Mouse (Mus musculus) limb, embryonic 11.5 days (tissue): ENCODE measurements around the gene Myoc. TPM values are rescaled to one million over a fixed set of nuclear protein-coding genes. Genes with fewer than 3 reads are reported as not detected.
A peak's percentile ranks its signal among the peaks of the same experiment; 100 is the strongest.

ENCODE experiments used
- ATAC-seq: fragments of 200-750 bp; cut with Nextera tagmentation; 2 replicates; pipeline ENCODE4 v1.8.0; 2017; ENCODE audit warnings: low read depth; ENCODE audit not compliant: insufficient number of reproducible peaks, low FRiP score, low TSS enrichment
- DNase-seq: peaks from one replicate; pipeline ENCODE4 v3.0.0-alpha.2; 2015; ENCODE audit warnings: low spot score
- H3K27ac ChIP-seq: fragments of 300-500 bp; sonication (generic); replicated peaks from 2 replicates; pipeline ENCODE4 v1.5.1; 2014; ENCODE audit warnings: low read depth, mild to moderate bottlenecking, low read length
- H3K27me3 ChIP-seq: fragments of 300-500 bp; sonication (generic); 2 replicates; pipeline ENCODE4 v1.6.1; 2014; ENCODE audit warnings: mild to moderate bottlenecking, low read length, mixed read lengths; ENCODE audit not compliant: control insufficient read depth, insufficient read depth
- H3K36me3 ChIP-seq: fragments of 300-500 bp; sonication (generic); 2 replicates; pipeline ENCODE4 v1.6.1; 2014; ENCODE audit warnings: mild to moderate bottlenecking, low read length, moderate library complexity, mixed read lengths; ENCODE audit not compliant: control insufficient read depth, insufficient read depth
- H3K4me1 ChIP-seq: fragments of 300-500 bp; sonication (generic); 2 replicates; pipeline ENCODE4 v1.6.1; 2014; ENCODE audit warnings: low read length, mixed read lengths; ENCODE audit not compliant: control insufficient read depth, insufficient read depth
- H3K4me2 ChIP-seq: fragments of 300-500 bp; sonication (generic); 2 replicates; pipeline ENCODE4 v1.6.1; 2014; ENCODE audit warnings: low read depth, mild to moderate bottlenecking, moderate library complexity; ENCODE audit not compliant: severe bottlenecking
- H3K4me3 ChIP-seq: fragments of 300-500 bp; sonication (generic); 2 replicates; pipeline ENCODE4 v1.5.1; 2014; ENCODE audit warnings: low read depth, low read length
- H3K9ac ChIP-seq: fragments of 300-500 bp; sonication (generic); 2 replicates; pipeline ENCODE4 v1.6.1; 2014; ENCODE audit warnings: mild to moderate bottlenecking, low read length
- H3K9me3 ChIP-seq: fragments of 300-500 bp; sonication (generic); 2 replicates; pipeline ENCODE4 v1.6.1; 2016; ENCODE audit warnings: low read length; ENCODE audit not compliant: control insufficient read depth
- WGBS: fragments of 180-500 bp; shearing (Covaris S2); extraction: QIAGEN DNeasy Blood & Tissue Kit; methylation state at CpG from one replicate; pipeline ENCODE4 v1.1.7; 2014; 5-methylcytosine and 5-hydroxymethylcytosine counted together
- microRNA-seq: library from miRNA; unstranded; fragments of <30 nt; microRNA quantifications from one replicate; pipeline ENCODE4, GENCODE M21; 2016
- polyA plus RNA-seq: library from polyadenylated mRNA; unstranded; fragments of >200 nt; fragmentation: Nextera tagmentation; extraction: Ambion mirVana; gene quantifications from 2 replicates; pipeline ENCODE4 v1.2.1, GENCODE M21; 2014

The Myoc gene
- polyA plus RNA-seq, 1 experiment from 2014 or later, result not detected

- ATAC-seq (peak; percentile 96), DNase-seq (peak; percentile 82)
- H3K4me2 ChIP-seq, result no peak overlapping the region; the same call in 1 of the 2 replicates
- no peak overlapping the region for H3K27ac ChIP-seq
- WGBS, result 14% methylated on average over 10 of the region's 10 CpGs
- no peak overlapping the region for H3K9ac ChIP-seq
- no peaks in the 10 kb centered on the region for H3K27me3 ChIP-seq
- H3K4me3 ChIP-seq, result peak overlapping the region; percentile 26; the same call in 1 of the 2 replicates
- 0 out of 2 replicates have a peak, but pooled peaks cover 2% of the 10 kb centered on the region for H3K36me3 ChIP-seq
- no peaks in the 10 kb centered on the region for H3K9me3 ChIP-seq
- no peaks in the 10 kb centered on the region for H3K4me1 ChIP-seq
Measured at GRCm38 (mm10) chr1:162664826-162665475, 26.0 kb downstream of the Myoc start.

GRCm38 (mm10) chr1:162665486-162666174, 26.7 kb downstream of the Myoc start:
- peak; percentile 88 for ATAC-seq
- Histone ChIP-seq H3K9ac (peak overlapping the region; percentile 52; the same call in 1 of the 2 replicates), H3K4me2 (peak overlapping the region; percentile 58), H3K4me3 (peak overlapping the region; percentile 26), H3K27me3 (no peaks in the 10 kb centered on the region), H3K9me3 (no peaks in the 10 kb centered on the region), H3K36me3 (0 out of 2 replicates have a peak, but pooled peaks cover 2% of the 10 kb centered on the region), H3K4me1 (no peaks in the 10 kb centered on the region), H3K27ac (no peak overlapping the region)
- 3% methylated on average over 11 of the region's 11 CpGs for WGBS
- peak; percentile 50 for DNase-seq

- peaks cover 31% of the 10 kb centered on the region for H3K36me3 ChIP-seq
- ATAC-seq, result no peak
- H3K4me1 ChIP-seq, result no peaks in the 10 kb centered on the region
- no peak for DNase-seq
- H3K27ac ChIP-seq, result no peak overlapping the region
- no peak overlapping the region for H3K9ac ChIP-seq
- no peak overlapping the region for H3K4me3 ChIP-seq
- 91% methylated on average over 2 of the region's 2 CpGs for WGBS
- no peak overlapping the region for H3K4me2 ChIP-seq
- no peaks in the 10 kb centered on the region for H3K9me3 ChIP-seq
- no peaks in the 10 kb centered on the region for H3K27me3 ChIP-seq
Measured at GRCm38 (mm10) chr1:162693721-162694120, 54.8 kb downstream of the Myoc start.

DNA sequence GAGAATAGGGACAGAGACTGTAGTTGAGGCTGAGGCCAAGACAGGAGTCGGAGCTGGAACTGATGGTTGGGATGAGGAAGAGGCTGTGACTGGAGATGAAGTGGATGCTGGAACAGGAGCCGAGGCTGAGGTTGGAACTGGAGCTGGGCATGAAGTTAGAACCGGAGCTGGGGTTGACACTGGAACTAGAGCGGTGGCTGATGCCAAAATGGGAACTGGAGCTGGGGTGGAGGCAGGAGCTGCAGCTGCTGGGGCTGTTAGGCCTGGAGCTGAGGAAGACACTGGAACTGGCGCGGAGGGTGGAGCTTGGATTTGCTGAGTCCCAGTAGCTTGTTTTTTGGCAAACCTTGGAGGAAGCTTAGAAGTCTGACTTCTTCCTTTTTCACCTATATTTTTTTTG, 58.9 kb downstream of the Myoc start:
- WGBS, result 98% methylated on average over 6 of the region's 6 CpGs
- Histone ChIP-seq H3K36me3 (peaks cover 28% of the 10 kb centered on the region), H3K9ac (no peak overlapping the region)

More for the DNA sequence above, 58.9 kb downstream of the Myoc start:
- DNase-seq, result no peak
- H3K27me3 ChIP-seq, result no peaks in the 10 kb centered on the region
- no peaks in the 10 kb centered on the region for H3K4me1 ChIP-seq
- H3K4me3 ChIP-seq, result no peak overlapping the region
- no peak for ATAC-seq
- H3K9me3 ChIP-seq, result no peaks in the 10 kb centered on the region
- no peak overlapping the region for H3K27ac ChIP-seq
- H3K4me2 ChIP-seq, result no peak overlapping the region

Small RNAs within 50 kb of the gene (microRNA-seq; reads per million reads assigned to microRNA genes)
- gene Gm27616, result not detected

Other genes with a start within 250 kb of the Myoc start
- gene Dnm3, start 161.1 kb upstream of the Myoc start, polyA plus RNA-seq, result 13.9 and 17.5 TPM in 2 replicates
- 19.8 and 22.9 TPM in 2 replicates for gene Mettl13, start 90.6 kb upstream of the Myoc start, polyA plus RNA-seq
- 61.8 and 66.1 TPM in 2 replicates for gene Vamp4, start 68.6 kb upstream of the Myoc start, polyA plus RNA-seq
- not detected in 2 replicates for gene Myocos, start 19.1 kb downstream of the Myoc start, polyA plus RNA-seq
- gene Prrc2c, start 101.4 kb downstream of the Myoc start, polyA plus RNA-seq, result 168 and 186 TPM in 2 replicates
- gene Fmo4, start 174.8 kb downstream of the Myoc start, polyA plus RNA-seq, result not detected in 2 replicates
- 2.8 and 3.1 TPM in 2 replicates for gene Fmo1, start 227.5 kb downstream of the Myoc start, polyA plus RNA-seq